Mouse (Mus musculus): ENCODE results near the gene Toporsl. TPM values are rescaled to one million over a fixed set of nuclear protein-coding genes. Genes with fewer than 3 reads are reported as not detected.

Gene Toporsl
- polyA plus RNA-seq (2012; ENCODE audit: insufficient read depth, low replicate concordance) = not detected in 2 replicates

DNA sequence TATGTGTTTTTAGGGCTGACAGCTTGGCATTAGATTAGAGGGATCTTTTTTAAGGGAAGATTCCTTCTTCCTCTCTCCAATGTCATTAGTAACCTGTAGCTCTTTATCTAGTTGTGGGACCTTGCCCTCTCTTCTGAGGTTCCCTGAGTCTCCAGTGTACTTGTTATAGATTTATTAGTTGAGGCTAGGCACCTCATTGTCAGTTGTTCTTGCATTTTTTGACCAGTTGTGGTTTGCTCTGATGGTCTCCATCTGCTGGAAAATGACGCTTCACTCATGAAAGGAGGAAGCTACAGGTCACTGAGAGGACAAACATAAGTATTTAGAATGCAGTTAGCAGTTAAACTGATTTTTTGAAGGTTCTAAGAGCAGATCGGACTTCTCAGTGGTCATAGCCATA, at the start of gene Toporsl:
Toporsl (plus strand) TSS at position 348 of the 400 bp plus-strand sequence.
- Histone ChIP-seq H3K4me1 (no peaks in the 10 kb centered on the region), H3K36me3 (replicated peaks; ENCODE audit: low read length) (no peaks in the 10 kb centered on the region), H3K4me3 (replicated peaks) (no peak within 1 kb of the TSS)

GRCm38 (mm10) chr4:52557672-52558071, 38.4 kb upstream of the Toporsl start:
- Histone ChIP-seq H3K4me1 (no peaks in the 10 kb centered on the region), H3K4me3 (replicated peaks) (no peak overlapping the region)
- TF ChIP-seq GATA1 (IDR thresholded peaks at IDR 0.05; ENCODE audit: borderline replicate concordance, low read length) (no peak), FLI1 (IDR thresholded peaks at IDR 0.05; ENCODE audit: low read length) (no peak)

More for the DNA sequence above, at the start of gene Toporsl:
- TF ChIP-seq FLI1 (IDR thresholded peaks at IDR 0.05; ENCODE audit: low read length) (no peak), GATA1 (IDR thresholded peaks at IDR 0.05; ENCODE audit: borderline replicate concordance, low read length) (no peak)
- Histone ChIP-seq H3K9me3 (peaks cover 13% of the 10 kb centered on the region), H3K27me3 (replicated peaks) (no peaks in the 10 kb centered on the region)

GRCm38 (mm10) chr4:52558080-52558479, 38.0 kb upstream of the Toporsl start:
- no peak for TF ChIP-seq GATA1 (IDR thresholded peaks at IDR 0.05; ENCODE audit: borderline replicate concordance, low read length)
- no peak for TF ChIP-seq FLI1 (IDR thresholded peaks at IDR 0.05; ENCODE audit: low read length)
- no peak overlapping the region for H3K4me3 ChIP-seq (replicated peaks)
- no peaks in the 10 kb centered on the region for H3K36me3 ChIP-seq (replicated peaks; ENCODE audit: low read length)
- H3K9me3 ChIP-seq = no peaks in the 10 kb centered on the region
- no peaks in the 10 kb centered on the region for H3K4me1 ChIP-seq
- H3K27me3 ChIP-seq (replicated peaks) = no peaks in the 10 kb centered on the region

More at GRCm38 (mm10) chr4:52557672-52558071, 38.4 kb upstream of the Toporsl start:
- Histone ChIP-seq H3K9me3 (no peaks in the 10 kb centered on the region), H3K27me3 (replicated peaks) (no peaks in the 10 kb centered on the region), H3K36me3 (replicated peaks; ENCODE audit: low read length) (no peaks in the 10 kb centered on the region)

GRCm38 (mm10) chr4:52563859-52564258, 32.2 kb upstream of the Toporsl start:
- H3K4me3 ChIP-seq (replicated peaks) = no peak overlapping the region
- H3K36me3 ChIP-seq (replicated peaks; ENCODE audit: low read length) = no peaks in the 10 kb centered on the region
- H3K27me3 ChIP-seq (replicated peaks) = no peaks in the 10 kb centered on the region
- TF ChIP-seq GATA1 (IDR thresholded peaks at IDR 0.05; ENCODE audit: borderline replicate concordance, low read length) (no peak), FLI1 (IDR thresholded peaks at IDR 0.05; ENCODE audit: low read length) (no peak)
- H3K9me3 ChIP-seq = no peaks in the 10 kb centered on the region
- H3K4me1 ChIP-seq = no peaks in the 10 kb centered on the region

- peaks cover 4% of the 10 kb centered on the region; the same call in 1 of the 2 replicates for H3K9me3 ChIP-seq
- no peak overlapping the region for H3K4me3 ChIP-seq (replicated peaks)
- H3K27me3 ChIP-seq (replicated peaks) = no peaks in the 10 kb centered on the region
- no peaks in the 10 kb centered on the region for H3K36me3 ChIP-seq (replicated peaks; ENCODE audit: low read length)
- no peaks in the 10 kb centered on the region for H3K4me1 ChIP-seq
- no peak for TF ChIP-seq GATA1 (IDR thresholded peaks at IDR 0.05; ENCODE audit: borderline replicate concordance, low read length)
- no peak for TF ChIP-seq FLI1 (IDR thresholded peaks at IDR 0.05; ENCODE audit: low read length)
These were observed 9.8 kb upstream of the Toporsl start for GRCm38 (mm10) chr4:52586194-52586734.

GRCm38 (mm10) chr4:52593821-52594356, 2.2 kb upstream of the Toporsl start:
- Histone ChIP-seq H3K27me3 (replicated peaks) (no peaks in the 10 kb centered on the region), H3K4me3 (replicated peaks) (no peak overlapping the region), H3K36me3 (replicated peaks; ENCODE audit: low read length) (no peaks in the 10 kb centered on the region), H3K9me3 (peaks cover 17% of the 10 kb centered on the region), H3K4me1 (no peaks in the 10 kb centered on the region)
- no peak for TF ChIP-seq GATA1 (IDR thresholded peaks at IDR 0.05; ENCODE audit: borderline replicate concordance, low read length)
- no peak for TF ChIP-seq FLI1 (IDR thresholded peaks at IDR 0.05; ENCODE audit: low read length)

- no peak for TF ChIP-seq GATA1 (IDR thresholded peaks at IDR 0.05; ENCODE audit: borderline replicate concordance, low read length)
- no peak for TF ChIP-seq FLI1 (IDR thresholded peaks at IDR 0.05; ENCODE audit: low read length)
- peaks cover 15% of the 10 kb centered on the region for H3K9me3 ChIP-seq
- no peak overlapping the region for H3K4me3 ChIP-seq (replicated peaks)
- H3K27me3 ChIP-seq (replicated peaks) = no peaks in the 10 kb centered on the region
- H3K36me3 ChIP-seq (replicated peaks; ENCODE audit: low read length) = no peaks in the 10 kb centered on the region
- no peaks in the 10 kb centered on the region for H3K4me1 ChIP-seq
These were observed 1.4 kb upstream of the Toporsl start for GRCm38 (mm10) chr4:52594632-52595031.

DNA sequence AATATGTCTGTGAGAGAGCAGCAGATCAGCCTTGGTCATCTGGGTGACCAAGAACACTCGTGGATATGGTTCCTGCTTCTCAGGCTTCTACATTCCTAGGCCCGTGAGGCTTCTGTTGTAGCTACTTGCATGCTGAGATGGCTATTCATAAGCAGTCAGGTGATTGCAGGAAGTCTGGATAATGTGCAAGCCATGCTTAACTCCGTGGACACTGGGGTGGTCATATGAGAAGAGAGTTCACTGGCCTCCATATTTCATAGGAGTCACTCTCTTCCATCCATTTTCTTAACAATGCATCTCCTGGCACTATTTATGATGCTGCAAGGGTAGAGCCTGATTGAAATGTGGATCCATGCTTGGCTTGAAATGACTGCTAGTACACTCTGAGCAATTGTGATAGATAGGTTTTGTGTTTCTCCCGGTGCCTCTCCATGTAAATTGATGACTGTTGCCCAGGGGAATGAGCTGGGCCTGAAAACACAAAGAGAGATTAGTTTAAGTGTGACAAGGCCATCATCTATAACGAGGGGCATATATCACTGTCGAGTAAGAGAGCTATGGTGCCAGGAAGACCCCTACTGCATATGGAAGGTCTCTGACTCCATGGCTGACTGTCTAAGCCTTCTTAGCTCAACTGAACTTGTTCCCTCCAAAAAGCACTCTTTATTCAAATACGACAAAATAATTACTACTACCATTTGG, 2.3 kb downstream of the Toporsl start:
- Histone ChIP-seq H3K9me3 (peaks cover 10% of the 10 kb centered on the region), H3K4me3 (replicated peaks) (no peak overlapping the region), H3K4me1 (no peaks in the 10 kb centered on the region), H3K27me3 (replicated peaks) (no peaks in the 10 kb centered on the region), H3K36me3 (replicated peaks; ENCODE audit: low read length) (no peaks in the 10 kb centered on the region)
- TF ChIP-seq FLI1 (IDR thresholded peaks at IDR 0.05; ENCODE audit: low read length) = no peak
- TF ChIP-seq GATA1 (IDR thresholded peaks at IDR 0.05; ENCODE audit: borderline replicate concordance, low read length) = no peak

- Histone ChIP-seq H3K4me1 (no peaks in the 10 kb centered on the region), H3K36me3 (replicated peaks; ENCODE audit: low read length) (no peaks in the 10 kb centered on the region), H3K27me3 (replicated peaks) (no peaks in the 10 kb centered on the region), H3K4me3 (replicated peaks) (no peak overlapping the region), H3K9me3 (peaks cover 9% of the 10 kb centered on the region; the same call in 1 of the 2 replicates)
- TF ChIP-seq GATA1 (IDR thresholded peaks at IDR 0.05; ENCODE audit: borderline replicate concordance, low read length) = no peak
- TF ChIP-seq FLI1 (IDR thresholded peaks at IDR 0.05; ENCODE audit: low read length) = no peak
These were observed 10.8 kb downstream of the Toporsl start for GRCm38 (mm10) chr4:52606923-52607322.

GRCm38 (mm10) chr4:52634986-52635385, 38.9 kb downstream of the Toporsl start:
- Histone ChIP-seq H3K36me3 (replicated peaks; ENCODE audit: low read length) (no peaks in the 10 kb centered on the region), H3K9me3 (no peaks in the 10 kb centered on the region; the same call in 1 of the 2 replicates), H3K4me1 (no peaks in the 10 kb centered on the region), H3K4me3 (replicated peaks) (no peak overlapping the region), H3K27me3 (replicated peaks) (no peaks in the 10 kb centered on the region)
- TF ChIP-seq FLI1 (IDR thresholded peaks at IDR 0.05; ENCODE audit: low read length) (no peak), GATA1 (IDR thresholded peaks at IDR 0.05; ENCODE audit: borderline replicate concordance, low read length) (no peak)

Data from megakaryocyte, embryonic 14.5 days (primary cell).